Mouse (Mus musculus) CD4-positive, CD25-positive, alpha-beta regulatory T cell (primary cell): ENCODE data around the gene Dgkd. TPM values are rescaled to one million over a fixed set of nuclear protein-coding genes. Genes with fewer than 3 reads are reported as not detected.

ENCODE experiments used
- polyA plus RNA-seq: library from polyadenylated mRNA; unstranded; fragments of 100-300 nt; shearing (Covaris generic); gene quantifications from one replicate; pipeline ENCODE4 v1.2.1, GENCODE M21; 2017

Dgkd gene
- polyA plus RNA-seq = 128 TPM

GRCm38 (mm10) chr1:87852892-87853600 is at the start of gene Dgkd:
TSS of gene Dgkd (plus strand) at chr1:87853287.

DNA sequence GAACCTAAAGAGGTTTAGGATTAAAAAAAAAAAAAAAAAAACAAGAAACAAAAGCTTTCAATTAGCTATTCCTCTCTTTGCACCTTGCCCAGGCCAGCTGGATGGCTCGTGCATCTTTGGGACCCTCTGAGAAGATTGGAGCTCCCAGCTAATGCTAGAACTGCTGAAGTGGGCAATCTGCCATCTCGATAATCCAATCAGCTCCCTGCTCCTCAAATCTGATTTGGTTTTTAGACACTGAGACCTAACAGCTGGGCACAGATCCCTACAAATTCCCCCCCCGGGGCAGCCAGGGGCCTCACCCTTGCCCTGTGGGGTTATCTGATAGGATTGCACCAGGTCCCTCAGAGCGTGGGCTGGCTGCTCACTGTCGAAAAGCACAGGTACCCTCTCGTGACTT is 49.5 kb upstream of the Dgkd start, which contains the start of gene Sag:
TSS of gene Sag (plus strand) at position 105 of the 400 bp plus-strand sequence.

Other genes with a start within 250 kb of the Dgkd start
- gene Inpp5d, start 233.0 kb upstream of the Dgkd start, polyA plus RNA-seq = 175 TPM
- gene Atg16l1, start 97.4 kb upstream of the Dgkd start, polyA plus RNA-seq = 59.8 TPM
- gene Sag, start 49.6 kb upstream of the Dgkd start, polyA plus RNA-seq = 6.2 TPM
- gene Usp40, start 155.3 kb downstream of the Dgkd start, polyA plus RNA-seq = 21.4 TPM
- not detected for gene Ugt1a10, start 202.1 kb downstream of the Dgkd start, polyA plus RNA-seq
- gene Ugt1a9, start 217.5 kb downstream of the Dgkd start, polyA plus RNA-seq = not detected
- not detected for gene Ugt1a8, start 234.5 kb downstream of the Dgkd start, polyA plus RNA-seq
- 0.86 TPM for gene Ugt1a7c, start 241.8 kb downstream of the Dgkd start, polyA plus RNA-seq
- not detected for gene Ugt1a6b, start 250.0 kb downstream of the Dgkd start, polyA plus RNA-seq